Mouse (Mus musculus): ENCODE measurements at regions not wholly inside any gene's neighbourhood (a gene's known extent, or its start where the extent isn't known, plus 50 kb on each side); places are given as distances from the start of the nearest gene placed in this dataset.

- no peak for DNase-seq
Observed at GRCm38 (mm10) chr17:31777751-31778150, 77.9 kb downstream of the Sik1 start.

- DNase-seq = no peak
Observed at GRCm38 (mm10) chr17:31779466-31779865, 76.1 kb downstream of the Sik1 start.

- DNase-seq = no peak
Observed at GRCm38 (mm10) chr17:31782251-31782650, 73.4 kb downstream of the Sik1 start.

DNA sequence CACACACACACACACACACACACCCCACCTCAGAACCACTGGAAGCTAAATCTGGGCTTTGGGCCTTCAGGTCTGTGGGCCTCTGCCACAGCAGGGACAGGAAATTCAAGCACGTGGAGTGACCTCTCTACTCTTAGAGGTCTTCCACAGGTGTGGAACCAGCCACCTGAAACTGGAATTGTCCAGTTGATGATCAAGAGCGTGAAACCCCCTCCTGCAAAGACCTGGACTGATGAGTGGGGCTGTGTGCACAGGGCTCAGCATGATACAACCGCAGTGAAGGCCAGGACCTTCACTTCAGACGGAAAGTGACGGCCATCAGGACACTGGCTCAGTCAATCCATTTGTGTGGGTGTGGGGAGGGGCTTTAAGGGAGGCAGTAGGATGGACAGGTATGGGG, 72.5 kb downstream of the Sik1 start:
- DNase-seq = no peak

- no peak for DNase-seq
Observed at GRCm38 (mm10) chr17:31788316-31788715, 67.3 kb downstream of the Sik1 start.

DNA sequence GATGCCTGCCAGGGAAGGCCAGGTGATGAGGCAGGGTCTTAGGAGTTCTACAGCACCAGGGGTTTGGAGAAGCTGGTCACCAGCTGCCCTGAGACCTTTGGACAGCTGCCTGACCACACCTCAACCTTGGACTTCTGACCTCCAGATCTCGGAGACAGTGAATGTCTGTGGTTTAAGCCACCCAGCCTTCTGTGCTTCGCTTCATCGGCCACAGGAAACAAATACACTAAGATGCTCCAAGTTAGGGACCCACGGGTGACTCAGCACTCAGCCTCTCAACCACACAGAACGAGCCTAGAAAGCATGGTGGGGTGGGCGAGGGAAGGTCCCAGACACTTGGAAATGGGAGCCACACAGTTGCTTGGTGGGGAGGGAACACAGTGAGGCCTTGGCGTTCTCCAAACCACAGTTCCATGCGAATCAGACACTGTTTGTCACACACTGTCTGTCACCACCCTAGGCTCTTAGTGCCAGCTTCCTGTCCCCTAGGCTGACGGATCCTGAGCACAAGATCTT, 66.5 kb downstream of the Sik1 start:
- DNase-seq = no peak

- DNase-seq = peak; percentile 55
Observed at GRCm38 (mm10) chr17:31789906-31790279, 65.7 kb downstream of the Sik1 start.

DNA sequence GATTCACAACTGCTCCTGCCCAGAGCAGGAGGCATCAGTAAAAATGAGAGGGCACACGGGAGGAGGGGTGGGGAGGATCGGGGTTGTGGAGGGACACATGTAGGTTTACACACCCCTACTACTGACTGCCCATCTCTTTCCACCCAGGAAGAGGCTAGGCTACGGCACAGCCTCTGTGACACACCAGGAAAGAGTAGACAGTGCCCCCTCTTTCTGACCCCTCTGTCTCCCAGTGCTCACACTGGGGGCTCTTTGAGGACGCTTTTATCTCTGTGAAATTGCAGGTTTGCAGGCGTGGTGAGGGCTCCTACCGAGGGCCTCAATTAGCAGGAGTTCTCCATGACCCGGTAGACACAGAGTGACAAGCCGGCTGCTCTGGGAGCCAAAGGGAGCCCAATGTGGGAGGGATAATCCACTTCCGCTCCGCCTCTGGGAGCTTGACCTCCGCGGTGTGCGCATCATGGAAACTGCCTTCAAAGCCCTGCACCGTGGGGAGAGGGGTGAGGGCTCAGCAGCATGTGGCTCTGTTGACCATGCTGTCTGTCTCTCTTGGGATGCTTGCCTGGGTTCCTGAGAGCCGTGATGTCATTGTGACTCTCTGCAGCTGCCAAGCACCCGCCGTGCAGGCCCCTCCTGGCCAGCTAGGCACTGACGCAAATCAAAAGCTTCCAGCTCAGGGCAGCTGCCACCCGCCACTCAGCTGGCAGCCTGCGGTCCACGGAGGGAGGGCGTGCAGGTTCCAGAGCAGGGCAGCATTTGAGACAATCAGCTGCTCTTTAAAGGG, 65.1 kb downstream of the Sik1 start:
- peak; percentile 29 for DNase-seq

DNA sequence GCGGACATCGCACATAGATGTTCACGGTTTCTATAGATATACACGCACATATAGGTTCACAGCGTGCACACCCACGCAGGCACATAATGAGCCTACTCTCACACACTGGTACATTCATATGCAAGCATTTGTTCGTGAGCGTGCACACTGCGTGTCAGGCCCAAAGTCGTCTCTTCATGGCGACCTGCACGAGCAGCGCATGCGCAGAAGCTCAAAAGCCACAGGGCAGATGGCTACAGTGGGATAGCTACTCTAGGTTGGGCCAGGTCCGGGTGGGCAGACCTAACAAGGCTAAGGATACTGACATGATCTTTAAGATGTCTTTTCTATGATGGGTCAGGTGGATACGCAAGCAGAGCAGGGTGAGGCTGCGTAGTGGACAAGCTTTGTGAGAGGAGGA, 63.9 kb downstream of the Sik1 start:
- DNase-seq = no peak

- DNase-seq = no peak
Observed at GRCm38 (mm10) chr17:31793040-31793439, 62.6 kb downstream of the Sik1 start.

DNA sequence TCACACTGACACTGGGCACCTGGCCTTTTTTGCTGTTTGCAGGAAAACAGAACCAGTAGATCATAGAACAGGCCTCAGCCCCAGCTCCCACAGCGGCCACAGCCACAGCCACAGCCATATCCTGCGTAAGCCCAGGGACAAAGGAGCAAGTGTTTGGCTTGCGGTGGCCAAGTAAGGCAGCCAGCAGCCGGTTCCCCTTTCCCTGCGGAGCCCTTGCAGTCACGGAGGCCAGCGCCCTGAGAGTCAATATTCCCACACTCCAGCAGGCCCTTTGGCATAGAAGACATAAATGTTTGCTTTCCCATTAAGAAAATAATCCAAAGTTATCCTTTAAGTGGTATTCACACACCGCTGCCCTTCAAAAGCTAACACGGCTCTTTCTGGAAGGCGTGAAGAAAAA, 62.1 kb downstream of the Sik1 start:
- no peak for DNase-seq

- DNase-seq = no peak
Observed at GRCm38 (mm10) chr17:31793964-31794363, 61.6 kb downstream of the Sik1 start.
